Mouse (Mus musculus) kidney, postnatal 0 days (tissue): Measurements from ENCODE around the gene Itpr1. TPM values are rescaled to one million over a fixed set of nuclear protein-coding genes. Genes with fewer than 3 reads are reported as not detected.

ENCODE experiments used
- ATAC-seq: fragments of 200-750 bp; cut with Nextera tagmentation; replicated peaks from 2 replicates; pipeline ENCODE4 v1.8.0; 2017; ENCODE audit warnings: low read depth, moderate number of reproducible peaks, moderate TSS enrichment, moderate library complexity; ENCODE audit not compliant: low FRiP score
- DNase-seq: peaks from one replicate; pipeline ENCODE4 v3.0.0-alpha.2; 2016; ENCODE audit warnings: low spot score
- H3K27ac ChIP-seq: fragments of 300-500 bp; sonication (generic); 2 replicates; pipeline ENCODE4 v1.5.1; 2014; ENCODE audit warnings: mild to moderate bottlenecking
- H3K27me3 ChIP-seq: fragments of 300-500 bp; sonication (generic); 2 replicates; pipeline ENCODE4 v1.6.1; 2014; ENCODE audit warnings: low read length, mixed read lengths; ENCODE audit not compliant: insufficient read depth
- H3K36me3 ChIP-seq: fragments of 300-500 bp; sonication (generic); 2 replicates; pipeline ENCODE4 v1.6.1; 2014; ENCODE audit warnings: low read length, mixed read lengths; ENCODE audit not compliant: insufficient read depth
- H3K4me1 ChIP-seq: fragments of 300-500 bp; sonication (generic); replicated peaks from 2 replicates; pipeline ENCODE4 v1.6.1; 2014; ENCODE audit warnings: antibody characterized with exemption, low read length, mixed read lengths; ENCODE audit not compliant: insufficient read depth
- H3K4me2 ChIP-seq: fragments of 300-500 bp; sonication (generic); 2 replicates; pipeline ENCODE4 v1.6.1; 2014; ENCODE audit warnings: mild to moderate bottlenecking, low read length, moderate library complexity, mixed read lengths
- H3K4me3 ChIP-seq: fragments of 300-500 bp; sonication (generic); replicated peaks from 2 replicates; pipeline ENCODE4 v1.5.1; 2014; ENCODE audit warnings: low read depth, low read length
- H3K9ac ChIP-seq: fragments of 300-500 bp; sonication (generic); 2 replicates; pipeline ENCODE4 v1.6.1; 2014; ENCODE audit warnings: low read depth, low read length
- H3K9me3 ChIP-seq: fragments of 300-500 bp; sonication (generic); replicated peaks from 2 replicates; pipeline ENCODE4 v1.6.1; 2016; ENCODE audit warnings: low read length, inconsistent platforms, mixed read lengths
- CTCF ChIP-seq: IDR thresholded peaks from 2 replicates; pipeline ENCODE4 v1.5.1; 2016; ENCODE audit warnings: antibody characterized with exemption, low read depth, mild to moderate bottlenecking, moderate library complexity
- WGBS: fragments of 180-500 bp; shearing (Covaris S2); extraction: QIAGEN DNeasy Blood & Tissue Kit; methylation state at CpG from one replicate; pipeline ENCODE4 v1.1.7; 2014; 5-methylcytosine and 5-hydroxymethylcytosine counted together
- polyA plus RNA-seq: library from polyadenylated mRNA; unstranded; fragments of >200 nt; fragmentation: Nextera tagmentation; extraction: Ambion mirVana; gene quantifications from 2 replicates; pipeline ENCODE4 v1.2.1, GENCODE M21; 2015

Itpr1 gene
- polyA plus RNA-seq, 1 experiment from 2014 or later = 21.2 TPM

- Histone ChIP-seq H3K36me3 (no peaks in the 10 kb centered on the region), H3K27ac (0 out of 2 replicates have a peak overlapping the region, but pooled peaks have one; percentile 6), H3K9me3 (no peaks in the 10 kb centered on the region), H3K4me2 (no peak overlapping the region), H3K4me3 (no peak overlapping the region), H3K4me1 (0 out of 2 replicates have a peak, but pooled peaks cover 9% of the 10 kb centered on the region), H3K9ac (no peak overlapping the region), H3K27me3 (no peaks in the 10 kb centered on the region)
- ATAC-seq (no peak), DNase-seq (no peak)
- TF ChIP-seq CTCF = no peak
- WGBS = 88% methylated on average over 5 of the region's 5 CpGs
Measured at GRCm38 (mm10) chr6:108465159-108465558, 252.3 kb downstream of the Itpr1 start.

- no peak for TF ChIP-seq CTCF
- 69% methylated on average over 8 of the region's 8 CpGs for WGBS
Measured at GRCm38 (mm10) chr6:108466061-108466531, 253.2 kb downstream of the Itpr1 start.

GRCm38 (mm10) chr6:108467597-108467996, 254.7 kb downstream of the Itpr1 start:
- Histone ChIP-seq H3K27me3 (no peaks in the 10 kb centered on the region), H3K9me3 (no peaks in the 10 kb centered on the region), H3K9ac (no peak overlapping the region), H3K36me3 (0 out of 2 replicates have a peak, but pooled peaks cover 3% of the 10 kb centered on the region), H3K4me1 (0 out of 2 replicates have a peak, but pooled peaks cover 9% of the 10 kb centered on the region), H3K4me3 (no peak overlapping the region), H3K27ac (no peak overlapping the region), H3K4me2 (no peak overlapping the region)
- DNase-seq (no peak), ATAC-seq (no peak)
- TF ChIP-seq CTCF = no peak
- 35% methylated on average over 6 of the region's 6 CpGs for WGBS

More at GRCm38 (mm10) chr6:108466061-108466531, 253.2 kb downstream of the Itpr1 start:
- Histone ChIP-seq H3K27ac (no peak overlapping the region), H3K4me1 (0 out of 2 replicates have a peak, but pooled peaks cover 9% of the 10 kb centered on the region), H3K27me3 (no peaks in the 10 kb centered on the region), H3K4me3 (no peak overlapping the region), H3K9ac (no peak overlapping the region), H3K4me2 (no peak overlapping the region), H3K36me3 (no peaks in the 10 kb centered on the region), H3K9me3 (no peaks in the 10 kb centered on the region)
- ATAC-seq (no peak), DNase-seq (no peak)

GRCm38 (mm10) chr6:108468226-108468825, 255.4 kb downstream of the Itpr1 start:
- H3K36me3 ChIP-seq = peaks cover 7% of the 10 kb centered on the region
- no peak for DNase-seq
- H3K4me2 ChIP-seq = no peak overlapping the region
- H3K27ac ChIP-seq = no peak overlapping the region
- TF ChIP-seq CTCF = no peak
- WGBS = 48% methylated on average over 3 of the region's 3 CpGs
- H3K4me1 ChIP-seq = 0 out of 2 replicates have a peak, but pooled peaks cover 9% of the 10 kb centered on the region
- ATAC-seq = no peak
- no peak overlapping the region for H3K9ac ChIP-seq
- H3K9me3 ChIP-seq = no peaks in the 10 kb centered on the region
- H3K27me3 ChIP-seq = no peaks in the 10 kb centered on the region
- no peak overlapping the region for H3K4me3 ChIP-seq

- DNase-seq (no peak), ATAC-seq (no peak)
- H3K36me3 ChIP-seq = peaks cover 20% of the 10 kb centered on the region
- no peaks in the 10 kb centered on the region for H3K9me3 ChIP-seq
- TF ChIP-seq CTCF = no peak
- no peak overlapping the region for H3K27ac ChIP-seq
- no peak overlapping the region for H3K4me2 ChIP-seq
- 0 out of 2 replicates have a peak, but pooled peaks cover 7% of the 10 kb centered on the region for H3K4me1 ChIP-seq
- H3K27me3 ChIP-seq = no peaks in the 10 kb centered on the region
- no peak overlapping the region for H3K9ac ChIP-seq
- no peak overlapping the region for H3K4me3 ChIP-seq
- WGBS = 86% methylated on average over 3 of the region's 3 CpGs
Measured at GRCm38 (mm10) chr6:108471878-108472277, 259.0 kb downstream of the Itpr1 start.

GRCm38 (mm10) chr6:108472748-108473147, 259.9 kb downstream of the Itpr1 start:
- no peak for TF ChIP-seq CTCF
- DNase-seq = no peak
- no peak overlapping the region for H3K9ac ChIP-seq
- H3K27ac ChIP-seq = no peak overlapping the region
- 0 out of 2 replicates have a peak, but pooled peaks cover 7% of the 10 kb centered on the region for H3K4me1 ChIP-seq
- H3K36me3 ChIP-seq = peaks cover 20% of the 10 kb centered on the region
- no peaks in the 10 kb centered on the region for H3K9me3 ChIP-seq
- WGBS = 91% methylated on average over 3 of the region's 3 CpGs
- no peak for ATAC-seq
- H3K4me3 ChIP-seq = no peak overlapping the region
- H3K4me2 ChIP-seq = no peak overlapping the region
- H3K27me3 ChIP-seq = no peaks in the 10 kb centered on the region
